Mouse (Mus musculus) spleen, postnatal 0 days (tissue): ENCODE measurements around the gene Tmpo. TPM values are rescaled to one million over a fixed set of nuclear protein-coding genes. Genes with fewer than 3 reads are reported as not detected.

Source experiments
- polyA plus RNA-seq: library from polyadenylated mRNA; unstranded; fragments of >200 nt; fragmentation: Nextera tagmentation; extraction: Ambion mirVana; gene quantifications from 2 replicates; pipeline ENCODE4 v1.2.1, GENCODE M21; 2015

Gene Tmpo
- polyA plus RNA-seq = 170 and 178 TPM in 2 replicates

GRCm38 (mm10) chr10:91180761-91181460, at the start of gene Tmpo:
TSS of gene Tmpo (minus strand) at chr10:91181315.

DNA sequence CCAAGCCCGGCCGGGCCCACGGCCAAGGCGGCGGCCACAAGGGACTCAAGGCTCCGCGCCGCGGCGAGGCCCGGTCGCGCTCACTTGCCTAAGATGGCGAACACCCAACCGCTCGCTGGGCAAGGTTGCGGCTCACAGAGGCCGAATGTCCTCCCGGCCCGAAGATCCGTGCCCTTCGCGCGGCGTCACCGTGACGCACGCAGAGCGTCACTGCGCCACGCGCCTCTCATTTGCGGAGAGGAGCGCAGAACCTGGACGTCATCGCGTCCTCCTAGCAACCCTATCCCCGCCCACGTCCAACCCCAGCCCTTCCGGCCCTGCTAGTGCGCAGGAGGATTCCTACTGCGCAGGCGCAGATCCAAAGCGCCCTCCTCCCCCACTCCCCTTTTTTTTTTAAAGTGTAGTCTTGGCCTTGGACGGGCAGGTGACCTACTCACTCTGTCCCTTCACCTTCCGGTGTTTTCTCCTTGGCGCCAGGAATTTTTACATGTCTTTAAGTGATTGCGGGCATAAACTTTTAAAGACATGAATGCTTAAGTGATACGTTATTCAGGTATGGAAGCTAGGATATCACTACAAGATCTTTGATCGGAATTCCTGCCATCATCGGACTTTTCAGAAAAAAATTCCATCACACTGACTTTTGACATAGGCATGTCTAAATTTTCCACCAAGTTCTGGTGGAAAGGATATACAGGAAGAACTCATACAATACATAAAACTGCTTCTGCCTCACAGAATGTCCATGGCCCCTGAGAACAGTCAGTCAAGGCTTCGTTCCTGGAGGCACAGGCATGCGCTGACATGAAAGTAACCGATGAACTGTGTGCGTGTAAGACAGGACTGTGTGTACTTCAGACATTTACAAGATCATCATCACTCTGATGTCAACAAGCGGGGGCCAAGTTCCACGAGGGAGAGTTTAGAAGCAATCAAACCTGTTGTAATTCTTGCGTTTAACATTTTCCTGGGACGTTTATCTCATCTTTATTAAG, 57.0 kb downstream of the Tmpo start, which contains the start of gene Slc25a3:
Gene Slc25a3, minus strand, starts transcription at position 232 of the 995 bp plus-strand sequence.

Other genes starting within 250 kb of the Tmpo start
- 17.7 and 18.3 TPM in 2 replicates for gene Apaf1, start 98.5 kb downstream of the Tmpo start, polyA plus RNA-seq
- gene Ikbip, start 98.4 kb downstream of the Tmpo start, polyA plus RNA-seq = 17.6 and 19.0 TPM in 2 replicates
- 296 and 303 TPM in 2 replicates for gene Slc25a3, start 57.3 kb downstream of the Tmpo start, polyA plus RNA-seq